Mouse (Mus musculus) olfactory bulb, adult 2 months (tissue): ENCODE measurements around the gene Trim72. TPM values are rescaled to one million over a fixed set of nuclear protein-coding genes. Genes with fewer than 3 reads are reported as not detected.

Source experiments
- H3K27ac ChIP-seq: fragments of 200-500 bp; 2 replicates; pipeline ENCODE4 v1.5.1; 2012; ENCODE audit warnings: low read depth, low read length; ENCODE audit not compliant: insufficient read depth
- H3K4me1 ChIP-seq: fragments of 200-500 bp; 2 replicates; pipeline ENCODE4 v1.6.1; 2012; ENCODE audit warnings: low read length; ENCODE audit not compliant: control insufficient read depth, insufficient read depth
- H3K4me3 ChIP-seq: fragments of 200-500 bp; 2 replicates; pipeline ENCODE4 v1.5.1; 2012; ENCODE audit warnings: mild to moderate bottlenecking, low read depth, low read length, moderate library complexity; ENCODE audit not compliant: insufficient read depth
- CTCF ChIP-seq: fragments of 200-500 bp; IDR thresholded peaks from 2 replicates; pipeline ENCODE4 v1.5.1; 2012; ENCODE audit warnings: low read depth, mild to moderate bottlenecking, low read length, moderate library complexity; ENCODE audit not compliant: insufficient read depth
- POLR2A ChIP-seq: fragments of 200-500 bp; IDR thresholded peaks from 2 replicates; pipeline ENCODE4 v1.6.1; 2012; ENCODE audit warnings: mild to moderate bottlenecking, low read depth, low read length, moderate library complexity; ENCODE audit not compliant: insufficient read depth
- WGBS: fragments of 180-500 bp; shearing (Covaris S2); methylation state at CpG from one replicate; pipeline ENCODE4 v1.1.7; 2018; 5-methylcytosine and 5-hydroxymethylcytosine counted together
- polyA plus RNA-seq: library from polyadenylated mRNA; stranded (reverse); fragments of >200 nt; gene quantifications from 2 replicates; pipeline ENCODE4 v1.2.4, GENCODE M21; 2012; ENCODE audit warnings: low replicate concordance; ENCODE audit not compliant: missing spikeins, insufficient read depth, insufficient read length

Gene Trim72
- polyA plus RNA-seq, 1 experiment, result not detected

DNA sequence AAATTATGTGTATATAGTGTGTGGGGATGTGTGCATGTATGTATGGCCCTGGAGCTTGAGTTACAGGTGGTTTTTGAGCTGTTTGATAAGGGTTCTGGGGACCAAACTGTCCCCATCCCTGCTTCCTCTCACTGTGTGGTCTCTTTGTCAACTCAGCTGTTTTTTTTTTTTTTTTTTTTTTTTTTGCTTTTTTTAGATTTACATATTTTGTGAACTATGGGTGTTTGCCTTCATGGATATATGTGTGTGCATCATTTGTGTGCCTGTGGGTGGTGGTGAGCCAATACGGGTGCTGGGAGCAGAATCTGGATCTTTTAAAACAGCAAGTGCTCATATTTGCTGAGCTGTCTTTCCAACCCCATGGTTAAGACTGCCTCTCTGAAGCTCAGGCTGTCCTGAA is 14.8 kb upstream of the Trim72 start:
- WGBS, result 79% methylated on average over 1 of the region's 1 CpGs
- TF ChIP-seq CTCF, result no peak
- TF ChIP-seq POLR2A, result no peak

DNA sequence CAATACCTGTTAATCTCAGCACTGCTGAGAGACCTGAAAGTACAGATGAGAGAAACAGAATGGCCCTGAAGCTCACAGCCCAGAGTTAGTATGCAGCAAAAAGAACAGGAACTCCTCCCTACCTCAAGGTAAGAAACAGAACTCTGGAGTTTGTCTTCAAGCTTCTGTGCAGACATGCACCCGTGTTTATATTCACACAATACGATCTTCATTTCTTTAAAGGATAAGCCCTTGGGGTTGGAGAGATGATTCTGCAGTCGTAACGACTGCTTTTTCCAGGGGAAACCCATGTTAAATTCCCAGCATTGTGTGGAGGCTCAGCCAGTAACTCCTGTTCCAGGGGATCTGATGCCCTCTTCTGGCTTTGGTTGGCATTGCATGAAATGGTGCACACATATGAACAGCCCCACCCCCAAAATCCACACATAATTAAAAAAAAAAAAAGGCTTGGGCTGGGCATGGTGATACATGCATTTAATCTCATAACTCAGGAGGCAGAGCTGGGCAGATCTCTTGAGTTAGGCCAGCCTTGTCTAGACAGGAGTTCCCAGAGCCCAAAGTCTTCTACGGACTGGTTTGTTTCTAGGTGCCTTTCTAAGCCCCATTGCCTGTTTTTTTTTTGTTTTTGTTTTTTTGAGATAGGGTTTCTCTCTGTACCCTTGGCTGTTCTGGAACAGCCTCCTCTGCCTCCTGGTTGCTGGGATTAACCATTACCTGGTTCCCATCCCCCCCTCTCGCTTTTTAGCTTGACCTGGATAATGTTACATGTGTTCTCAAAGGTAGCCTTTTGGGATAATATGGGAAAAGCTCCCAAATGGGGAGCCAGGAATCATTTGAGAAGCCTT is 11.9 kb upstream of the Trim72 start:
- Histone ChIP-seq H3K27ac (no peak overlapping the region), H3K4me3 (no peak overlapping the region), H3K4me1 (peaks cover 12% of the 10 kb centered on the region)
- TF ChIP-seq POLR2A (no peak), CTCF (no peak)
- whole genome bisulfite sequencing, result 45% methylated on average over 6 of the region's 6 CpGs

More for the DNA sequence above, 14.8 kb upstream of the Trim72 start:
- Histone ChIP-seq H3K4me3 (no peak overlapping the region), H3K27ac (no peak overlapping the region), H3K4me1 (peaks cover 12% of the 10 kb centered on the region)

DNA sequence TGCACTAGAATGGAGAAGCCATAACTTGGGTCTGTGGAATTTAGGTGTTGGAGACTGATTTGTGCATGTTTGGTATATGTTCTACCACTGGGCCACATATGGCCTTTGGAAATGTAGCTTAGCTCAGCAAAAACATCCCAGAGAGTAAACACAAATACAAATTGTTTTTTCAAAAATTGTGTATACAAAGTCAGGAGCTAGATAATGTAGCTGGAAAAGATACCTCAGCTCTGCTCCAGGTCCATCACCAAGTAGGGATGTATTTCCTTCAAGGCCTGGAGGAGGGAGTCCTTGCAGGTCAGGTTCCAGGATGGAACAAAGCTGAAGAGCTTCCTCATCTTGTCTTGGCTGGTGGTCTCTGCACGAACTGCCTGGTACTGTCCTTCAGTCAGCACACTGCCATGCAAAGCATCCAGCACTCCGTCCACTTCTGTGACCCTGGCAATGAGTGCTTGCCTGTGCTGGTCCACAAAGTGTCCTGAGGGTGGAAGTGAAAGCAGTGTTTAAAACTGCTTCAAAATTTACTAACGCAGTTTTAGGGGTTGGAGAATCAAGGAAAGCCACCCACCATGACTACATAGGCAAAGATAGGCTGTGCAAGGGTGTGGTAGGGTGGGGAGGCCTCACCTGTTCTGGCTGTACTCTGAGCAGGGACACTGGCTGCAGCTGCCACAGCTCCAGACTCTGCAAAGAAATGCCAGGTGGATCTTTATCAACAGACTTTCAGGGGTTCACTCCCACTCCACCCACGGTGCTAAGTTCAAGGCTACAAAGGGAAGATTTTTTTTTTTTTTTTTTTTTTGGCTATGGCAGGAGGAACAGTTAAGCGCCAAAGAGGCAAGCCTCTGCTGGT is 11.0 kb upstream of the Trim72 start:
- 30% methylated on average over 5 of the region's 5 CpGs for WGBS
- TF ChIP-seq POLR2A (no peak), CTCF (no peak)
- Histone ChIP-seq H3K4me3 (peak overlapping the region; percentile 30; the same call in 1 of the 2 replicates), H3K4me1 (peaks cover 12% of the 10 kb centered on the region), H3K27ac (no peak overlapping the region)

DNA sequence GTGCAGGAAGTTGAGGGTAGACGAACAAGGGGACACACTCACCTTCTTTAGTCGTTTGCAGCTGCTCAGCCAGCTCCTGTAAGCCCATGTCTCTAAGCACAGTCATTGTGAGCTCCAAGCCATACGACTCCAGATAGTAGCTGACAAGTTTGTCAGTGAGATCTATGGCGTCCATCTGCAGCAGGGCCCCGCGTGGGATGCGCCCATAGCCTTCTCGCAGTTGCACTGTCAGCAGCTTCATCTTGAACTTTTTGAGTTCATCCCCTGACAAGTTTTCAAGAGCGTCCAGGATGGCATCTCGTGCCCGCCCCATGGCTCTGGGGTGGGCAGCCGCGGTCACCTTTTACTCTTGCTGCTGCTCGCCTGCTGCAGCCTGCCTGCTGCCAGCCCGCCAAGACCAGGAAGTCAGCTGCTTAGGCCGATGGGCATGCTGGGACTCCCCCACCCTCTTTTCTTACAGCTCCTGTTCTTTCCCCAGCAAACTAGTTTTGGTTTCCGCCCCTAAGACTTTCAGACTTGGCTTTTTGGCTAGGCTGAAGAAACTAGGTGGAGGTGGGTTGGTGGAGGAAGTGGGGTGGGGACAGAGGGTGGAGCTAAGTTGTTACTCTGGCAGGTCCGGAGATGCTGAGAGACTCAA is 10.3 kb upstream of the Trim72 start, which contains the start of gene Pycard:
Gene Pycard (minus strand): TSS at position 527 of the 637 bp plus-strand sequence.
- Histone ChIP-seq H3K4me3 (peak within 1 kb of the TSS; percentile 30), H3K4me1 (peaks cover 12% of the 10 kb centered on the region), H3K27ac (no peak within 1 kb of the TSS)
- no peak for TF ChIP-seq POLR2A
- no peak for TF ChIP-seq CTCF
- WGBS, result 13% methylated on average over 18 of the region's 18 CpGs

DNA sequence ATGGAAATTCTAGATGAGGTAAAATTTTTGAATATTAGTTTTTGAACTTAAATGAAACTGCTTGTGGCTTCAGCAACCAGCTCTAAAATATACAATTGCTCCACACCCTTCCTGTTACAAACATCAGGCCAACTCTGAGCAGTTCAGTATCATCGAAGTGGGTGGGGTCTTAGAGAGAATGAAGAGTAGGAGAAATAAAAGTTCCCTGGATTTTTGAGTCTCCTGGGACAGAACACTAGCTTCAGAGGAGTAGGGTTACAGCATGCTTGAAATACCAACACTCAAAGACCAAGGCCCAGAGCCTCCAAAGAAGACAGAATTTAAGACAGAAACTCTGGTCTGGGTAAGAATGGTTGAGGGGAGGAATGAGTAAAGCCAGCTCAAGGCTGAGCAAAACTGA is 4.3 kb upstream of the Trim72 start:
- H3K27ac ChIP-seq, result no peak overlapping the region
- 70% methylated on average over 1 of the region's 1 CpGs for WGBS
- TF ChIP-seq POLR2A (no peak), CTCF (no peak)
- H3K4me1 ChIP-seq, result peaks cover 2% of the 10 kb centered on the region; the same call in 1 of the 2 replicates
- H3K4me3 ChIP-seq, result no peak overlapping the region

DNA sequence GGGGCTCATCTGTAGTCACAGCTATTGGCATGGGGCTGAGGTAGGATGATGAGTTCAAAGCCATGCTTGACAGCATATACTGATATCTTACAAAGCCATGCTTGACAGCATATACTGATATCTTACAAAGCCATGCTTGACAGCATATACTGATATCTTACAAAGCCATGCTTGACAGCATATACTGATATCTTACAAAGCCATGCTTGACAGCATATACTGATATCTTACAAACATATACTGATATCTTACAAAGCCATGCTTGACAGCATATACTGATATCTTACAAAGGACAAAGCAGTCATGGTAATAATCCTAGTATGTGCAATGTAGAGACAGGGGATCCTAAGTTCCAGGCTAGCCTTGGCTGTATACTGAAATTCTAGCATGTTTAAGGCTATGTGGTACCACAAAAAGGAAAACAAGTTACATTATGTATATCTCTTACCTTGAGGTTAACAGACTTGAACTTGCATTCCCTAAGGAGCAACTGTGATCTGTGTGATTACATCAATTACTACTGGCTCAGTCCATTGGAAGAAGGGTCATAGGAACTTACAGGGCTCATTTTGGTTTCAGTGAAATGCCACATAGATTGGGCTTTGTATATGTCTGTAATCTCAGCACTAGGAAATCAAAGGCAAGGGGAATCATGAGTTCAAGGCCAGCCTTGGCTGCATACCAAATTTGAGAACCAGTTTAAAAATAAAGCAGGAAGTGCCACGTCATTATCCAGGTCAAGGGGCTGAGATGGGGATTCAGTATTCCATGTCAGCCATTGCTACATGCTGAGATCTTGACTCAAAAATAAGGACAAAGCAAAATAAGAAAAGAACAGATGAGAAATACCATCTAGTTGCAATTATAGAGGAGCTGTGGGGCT is 3.4 kb upstream of the Trim72 start:
- WGBS, result 32% methylated on average over 1 of the region's 1 CpGs
- no peak overlapping the region for H3K4me3 ChIP-seq
- TF ChIP-seq POLR2A (no peak), CTCF (no peak)
- peaks cover 6% of the 10 kb centered on the region; the same call in 1 of the 2 replicates for H3K4me1 ChIP-seq
- no peak overlapping the region for H3K27ac ChIP-seq

DNA sequence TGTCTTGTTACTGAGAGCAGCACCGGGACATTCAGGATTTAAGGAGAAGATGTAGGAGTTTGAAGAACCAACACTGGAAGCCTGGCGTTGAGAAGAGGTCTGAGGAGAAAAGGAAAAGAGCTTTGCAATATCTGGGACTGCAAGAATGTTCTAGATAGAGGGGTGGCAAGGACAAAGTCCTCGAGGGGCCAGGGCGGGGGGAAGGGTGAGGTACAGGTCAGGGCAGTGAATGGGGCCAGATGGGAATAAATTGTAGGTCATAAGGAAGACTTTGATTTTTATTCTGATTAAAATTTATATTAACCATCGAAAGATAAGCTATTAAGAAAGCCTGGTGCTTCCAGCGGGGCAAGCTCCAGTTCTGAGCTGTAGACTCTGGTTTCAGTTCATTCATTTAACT is 651 bp upstream of the Trim72 start:
- Histone ChIP-seq H3K4me1 (peaks cover 6% of the 10 kb centered on the region; the same call in 1 of the 2 replicates), H3K4me3 (no peak overlapping the region), H3K27ac (no peak overlapping the region)
- TF ChIP-seq CTCF (no peak), POLR2A (no peak)
- WGBS, result 91% methylated on average over 6 of the region's 6 CpGs

DNA sequence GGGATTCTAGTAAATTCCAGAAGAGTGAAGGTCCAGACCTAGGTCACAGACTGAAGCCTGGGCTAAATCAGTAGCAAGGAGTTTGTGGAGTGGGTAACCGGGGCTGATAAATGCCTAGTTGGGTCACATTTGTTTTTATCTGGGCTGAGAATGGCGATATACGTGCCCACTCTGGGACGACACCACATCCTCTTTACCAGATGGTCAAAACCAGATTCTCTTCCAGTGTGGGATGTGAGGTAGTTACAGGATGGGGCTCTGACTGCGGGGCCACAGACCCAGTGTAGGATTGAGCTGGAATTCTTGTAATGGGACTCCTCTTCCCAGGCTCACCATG is 369 bp downstream of the Trim72 start:
- H3K27ac ChIP-seq, result no peak overlapping the region
- TF ChIP-seq CTCF (no peak), POLR2A (no peak)
- peaks cover 6% of the 10 kb centered on the region; the same call in 1 of the 2 replicates for H3K4me1 ChIP-seq
- 82% methylated on average over 5 of the region's 5 CpGs for WGBS
- H3K4me3 ChIP-seq, result no peak overlapping the region
